Mouse (Mus musculus): ENCODE results near the gene Aqp11.

Gene Aqp11

DNA sequence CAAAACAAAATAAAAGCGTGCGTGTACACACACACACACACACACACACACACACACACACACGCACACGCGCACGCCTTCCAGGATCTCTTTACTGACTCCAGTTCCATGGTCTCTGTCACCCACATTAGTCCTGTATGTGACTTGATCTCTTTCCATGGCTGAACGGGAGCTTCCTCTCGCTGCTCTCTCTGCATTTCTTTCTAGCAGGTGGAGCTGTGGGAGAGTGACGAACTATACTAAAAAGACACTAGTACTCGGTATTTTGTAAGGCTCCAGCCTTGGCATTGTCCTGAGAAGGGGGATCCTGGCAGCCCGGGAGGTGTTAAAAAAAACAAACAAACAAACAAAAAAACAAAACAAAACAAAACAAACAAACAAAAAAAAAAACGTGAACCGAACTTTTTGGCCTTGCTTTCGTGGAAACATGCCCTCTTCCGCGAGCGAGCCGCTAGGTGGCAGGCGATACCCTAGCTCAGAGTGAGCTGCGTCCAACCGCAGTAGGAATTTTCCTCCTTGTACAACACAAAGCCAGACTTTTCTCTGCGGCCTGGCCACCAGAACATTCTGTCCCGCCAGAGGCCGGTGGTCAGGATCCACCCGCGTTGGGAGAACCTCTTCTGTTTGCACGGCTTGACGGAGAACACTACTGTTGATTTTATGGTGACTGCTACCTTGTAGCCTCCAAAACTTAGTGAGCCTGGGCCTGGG, 9.9 kb upstream of the Aqp11 start:
- DNase-seq (ENCODE audit: low spot score in 2 of 2), result peak; percentile 61 to 71

DNA sequence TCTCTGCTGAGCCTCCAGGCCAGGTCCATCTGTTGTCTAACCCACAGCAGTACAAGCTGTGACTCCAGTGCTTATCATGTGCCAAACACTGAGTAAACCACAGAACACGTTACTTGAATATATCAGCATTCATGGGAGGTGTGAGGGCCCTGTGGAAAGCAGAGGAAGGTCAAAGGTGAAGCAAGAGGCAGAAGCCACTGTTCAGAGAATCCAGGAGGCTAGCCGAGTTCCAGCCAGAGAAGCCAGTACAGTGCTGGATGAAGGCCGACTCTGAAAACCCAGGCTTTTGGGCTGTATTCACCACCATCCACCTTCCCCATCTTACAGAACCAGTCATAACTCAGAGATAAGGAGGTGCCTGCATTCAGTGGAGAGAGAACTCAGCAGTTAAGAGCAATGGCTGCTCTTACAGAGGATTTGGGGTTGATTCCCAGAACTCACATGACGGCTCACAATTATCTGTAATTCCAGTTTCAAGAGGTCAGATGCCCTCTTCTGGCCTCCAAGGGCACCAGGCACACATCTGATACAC, 9.2 kb upstream of the Aqp11 start:
- no peak for DNase-seq (ENCODE audit: low spot score in 2 of 2)

GRCm38 (mm10) chr7:97745299-97745698, 7.2 kb upstream of the Aqp11 start:
- DNase-seq (ENCODE audit: low spot score in 2 of 2), result peak; percentile 33 to 53

DNA sequence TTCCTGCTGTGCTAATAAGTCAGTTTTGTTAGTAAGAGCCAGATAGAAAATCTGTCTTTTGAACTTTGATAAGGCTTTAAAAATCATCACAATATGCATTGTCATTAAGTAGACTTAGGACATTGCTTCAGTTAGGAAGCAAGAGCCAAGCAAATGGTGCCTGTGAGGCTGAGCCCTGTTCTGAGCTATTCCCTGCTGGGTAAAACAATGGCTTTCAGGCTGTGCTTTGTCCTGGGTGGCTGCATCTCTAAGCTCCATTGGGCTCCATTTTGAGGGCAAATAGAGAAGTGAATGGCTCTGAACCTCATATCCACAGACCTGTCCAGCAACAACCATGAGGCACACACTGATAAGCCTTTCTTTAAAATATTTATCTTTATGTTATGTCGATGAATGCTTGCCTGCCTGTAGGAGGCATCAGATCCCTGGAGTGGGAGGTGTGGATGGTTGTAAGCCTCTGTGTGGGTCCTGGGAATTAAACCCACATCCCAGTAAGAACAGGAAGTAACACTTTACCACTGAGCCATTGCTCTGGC, 3.7 kb upstream of the Aqp11 start:
- no peak for DNase-seq (ENCODE audit: low spot score in 2 of 2)

DNA sequence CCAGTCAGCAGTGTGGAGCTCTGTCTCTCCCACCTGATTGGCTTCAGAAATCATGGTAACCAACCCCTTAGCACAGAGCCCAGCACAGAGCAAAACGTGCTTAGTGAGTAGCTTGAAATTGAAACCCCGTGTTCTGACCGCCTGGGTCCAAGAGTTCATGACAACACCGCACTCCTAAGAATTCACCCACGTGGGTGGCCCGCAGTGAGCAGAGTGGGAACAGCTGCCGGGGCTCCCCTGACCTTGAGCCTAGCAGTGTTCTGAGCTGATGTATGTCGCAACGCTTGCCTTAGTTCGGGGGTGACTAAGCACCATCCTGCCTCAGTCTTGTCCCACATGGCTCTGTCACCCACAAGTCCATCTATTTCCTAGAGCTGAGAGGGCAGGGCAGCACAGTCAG, 2.9 kb upstream of the Aqp11 start:
- DNase-seq (ENCODE audit: low spot score in 2 of 2), result no peak

DNA sequence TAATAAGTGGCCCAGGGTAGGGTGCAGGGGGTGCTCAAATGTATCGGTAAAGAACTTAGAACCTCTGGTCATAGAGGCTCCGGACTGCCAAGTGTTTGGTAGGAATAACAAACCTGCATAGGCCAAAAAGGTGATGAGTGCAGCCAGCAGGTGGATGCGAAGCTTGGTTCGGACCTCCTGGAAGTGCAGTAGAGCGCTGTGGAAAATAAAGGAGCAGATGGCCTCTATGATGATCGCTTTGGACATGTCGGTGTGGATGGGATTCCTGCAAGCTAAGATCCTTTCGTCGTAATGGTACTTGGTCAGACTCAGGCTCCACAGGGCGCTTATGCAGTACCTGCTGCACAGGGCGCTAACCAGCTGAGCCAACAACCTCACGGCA, 842 bp downstream of the Aqp11 start:
- no peak for DNase-seq (ENCODE audit: low spot score in 2 of 2)

GRCm38 (mm10) chr7:97735886-97736420, 2.1 kb downstream of the Aqp11 start:
- DNase-seq (ENCODE audit: low spot score in 2 of 2), result no peak

GRCm38 (mm10) chr7:97735021-97735420, 3.1 kb downstream of the Aqp11 start:
- no peak for DNase-seq (ENCODE audit: low spot score in 2 of 2)

GRCm38 (mm10) chr7:97733606-97734005, 4.5 kb downstream of the Aqp11 start:
- DNase-seq (ENCODE audit: low spot score in 2 of 2), result no peak

DNA sequence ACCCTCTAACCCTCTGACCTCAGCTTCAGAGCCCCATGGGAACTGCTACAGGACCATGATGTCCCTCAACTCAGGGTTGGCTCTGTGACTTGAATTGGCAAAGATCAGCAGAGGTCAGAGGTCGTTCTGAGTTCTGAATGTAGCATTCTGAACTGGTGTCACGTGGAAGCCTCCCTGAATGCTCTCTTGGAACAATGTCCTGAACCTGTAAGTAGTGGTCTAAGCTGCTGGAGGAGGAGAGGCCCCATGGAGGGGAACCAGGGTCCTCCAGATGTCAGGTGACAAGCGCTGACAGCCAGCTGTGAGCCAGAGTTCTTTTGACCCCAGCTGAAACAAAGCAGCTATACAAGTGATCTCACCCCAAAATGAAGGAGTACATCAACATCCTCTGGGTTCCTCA, 7.7 kb downstream of the Aqp11 start:
- DNase-seq (ENCODE audit: low spot score in 2 of 2), result no peak

GRCm38 (mm10) chr7:97728666-97729614, 9.1 kb downstream of the Aqp11 start:
- no peak for DNase-seq (ENCODE audit: low spot score in 2 of 2)

DNA sequence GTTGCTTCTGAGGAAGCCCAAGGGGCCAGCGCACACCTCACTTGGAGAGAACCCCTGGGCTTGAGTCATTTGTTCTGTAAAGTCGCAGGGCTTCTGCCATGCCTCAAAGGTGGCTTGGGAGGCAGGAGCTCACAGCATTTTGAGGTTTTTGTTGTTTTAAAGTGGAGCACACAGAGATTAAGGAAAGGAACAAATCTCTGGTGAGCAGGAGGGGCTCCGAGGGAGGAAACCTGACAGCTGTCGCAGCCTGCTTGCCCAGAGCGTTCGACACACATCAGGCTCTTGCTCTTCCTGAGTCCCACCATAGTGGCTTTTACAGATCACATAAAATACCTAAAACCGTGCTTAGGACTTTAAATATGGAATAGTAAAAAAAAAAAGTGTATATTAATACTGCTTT, 11.3 kb downstream of the Aqp11 start:
- DNase-seq (ENCODE audit: low spot score in 2 of 2), result no peak

DNA sequence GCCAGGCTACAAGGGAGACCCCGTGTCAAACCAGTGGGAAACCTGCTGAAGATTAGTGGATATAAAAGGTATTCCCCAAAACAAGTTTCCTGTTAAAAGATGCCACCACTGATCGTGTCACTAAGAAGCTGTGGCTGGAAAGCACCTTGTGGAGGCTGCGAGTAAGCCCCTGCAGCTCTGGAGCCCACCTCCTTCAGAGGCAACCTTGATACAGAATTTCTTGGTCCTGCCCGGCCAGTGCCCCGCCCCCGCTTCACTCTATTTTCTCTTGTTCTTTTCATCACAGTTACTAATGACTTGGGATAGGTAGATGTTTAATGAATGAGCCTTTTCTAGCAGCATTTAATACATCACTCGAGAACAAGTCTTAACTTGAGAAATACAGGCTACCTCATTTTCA, 12.0 kb downstream of the Aqp11 start:
- DNase-seq (ENCODE audit: low spot score in 2 of 2), result no peak

GRCm38 (mm10) chr7:97725401-97725800, 12.7 kb downstream of the Aqp11 start:
- DNase-seq (ENCODE audit: low spot score in 2 of 2), result no peak

DNA sequence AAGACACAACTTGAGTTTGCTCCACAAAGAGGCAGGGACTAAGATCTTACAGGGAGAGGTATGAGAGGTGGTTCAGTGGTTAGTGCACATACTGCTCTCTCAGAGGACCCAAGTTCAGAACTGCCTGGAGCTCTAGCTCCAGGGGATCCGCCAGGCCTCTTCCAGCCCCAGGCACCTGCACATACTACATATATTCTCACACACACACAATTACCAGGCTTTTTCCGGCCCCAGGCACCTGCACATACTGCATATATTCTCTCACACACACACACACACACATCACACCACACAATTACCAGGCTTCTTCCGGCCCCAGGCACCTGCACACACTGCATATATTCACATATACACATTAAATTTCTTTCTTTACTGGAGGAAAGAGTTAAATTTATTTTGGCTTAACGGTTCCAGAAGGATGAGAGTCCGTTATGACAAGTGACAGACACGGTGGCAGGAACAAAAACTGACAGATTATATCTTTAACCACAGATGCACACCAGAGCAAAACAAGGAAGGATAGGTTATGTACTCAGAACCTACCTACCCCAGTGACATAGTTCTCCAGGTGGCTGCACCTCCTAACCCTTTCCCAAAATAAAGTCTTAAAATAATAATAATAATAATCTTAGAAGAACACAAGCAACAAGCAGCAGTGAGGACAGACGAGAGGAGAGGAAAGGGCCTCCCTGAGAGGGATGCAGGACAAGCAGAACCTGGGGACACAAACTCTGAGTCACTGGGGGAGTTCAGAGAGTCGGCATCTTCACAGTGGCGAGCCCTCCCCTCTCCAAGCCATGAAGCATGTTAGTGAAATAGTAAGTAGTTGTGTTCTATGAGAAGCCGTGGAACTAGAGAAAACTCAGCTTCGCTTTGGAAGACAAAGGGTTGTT, 14.2 kb downstream of the Aqp11 start:
- no peak for DNase-seq (ENCODE audit: low spot score in 2 of 2)

GRCm38 (mm10) chr7:97722278-97722918, 15.7 kb downstream of the Aqp11 start:
- no peak for DNase-seq (ENCODE audit: low spot score in 2 of 2)

GRCm38 (mm10) chr7:97720109-97720508, 18.0 kb downstream of the Aqp11 start:
- no peak for DNase-seq (ENCODE audit: low spot score in 2 of 2)

DNA sequence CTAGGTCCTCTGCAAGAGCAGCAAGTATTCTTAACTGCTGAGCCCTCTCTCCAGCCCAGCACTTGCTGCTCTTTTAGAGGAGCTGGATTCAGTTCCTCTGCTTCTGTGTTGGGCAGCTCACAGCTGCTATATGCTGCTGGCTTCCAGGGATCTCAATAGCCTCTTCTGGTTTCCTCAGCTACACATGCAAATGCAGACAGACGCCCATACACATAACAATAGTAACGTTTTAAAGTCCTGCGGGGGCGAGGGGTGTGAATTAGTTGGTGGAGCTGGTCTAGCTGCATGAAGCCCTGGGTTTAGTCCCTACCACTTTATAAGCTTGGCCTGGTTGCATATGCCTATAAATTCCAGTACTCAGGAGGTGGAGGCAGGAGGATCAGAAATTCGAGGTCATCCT, 19.0 kb downstream of the Aqp11 start:
- DNase-seq (ENCODE audit: low spot score in 2 of 2), result no peak

DNA sequence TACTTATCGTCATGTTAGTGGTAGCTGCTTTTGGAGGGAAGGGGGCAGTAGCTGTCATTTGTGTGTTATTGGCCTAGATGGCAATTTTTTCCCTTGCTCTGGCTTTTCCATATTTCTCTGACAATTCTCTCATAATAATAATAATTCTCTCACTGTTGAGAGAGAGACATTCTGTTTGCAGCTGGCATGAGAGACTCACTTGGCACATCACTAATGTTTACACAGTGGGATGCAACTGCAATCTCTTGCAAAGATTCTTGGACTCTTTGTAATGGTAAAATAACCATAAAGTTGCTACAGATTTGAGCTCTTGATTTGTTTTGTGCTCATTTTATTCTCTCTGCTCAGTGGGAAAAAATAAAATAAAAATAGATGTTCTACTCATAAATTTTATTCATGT, 20.8 kb downstream of the Aqp11 start:
- DNase-seq (ENCODE audit: low spot score in 2 of 2), result no peak

DNA sequence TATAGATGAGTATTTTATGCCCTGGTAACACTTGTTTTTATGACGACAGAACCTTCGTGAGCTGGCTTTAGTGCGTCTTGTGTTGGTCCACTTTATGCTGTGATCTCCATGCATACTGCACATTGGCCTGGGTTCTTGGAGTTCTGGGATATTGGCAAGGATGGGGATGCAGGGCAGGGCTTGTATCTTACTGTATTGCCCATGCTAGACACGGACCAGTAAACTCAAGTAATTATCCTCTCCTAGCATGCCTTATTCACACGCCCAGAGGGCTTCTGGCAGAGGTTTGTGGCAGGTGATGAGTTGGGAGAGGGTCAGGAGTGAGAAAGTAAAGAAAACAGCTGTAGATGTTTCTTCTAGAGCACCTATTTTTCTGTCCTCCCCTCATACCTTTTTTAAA, 23.4 kb downstream of the Aqp11 start:
- DNase-seq (ENCODE audit: low spot score in 2 of 2), result no peak

GRCm38 (mm10) chr7:97709204-97709603, 28.9 kb downstream of the Aqp11 start:
- DNase-seq (ENCODE audit: low spot score in 2 of 2), result no peak
